Mouse (Mus musculus): ENCODE measurements around the gene Emc9. TPM values are rescaled to one million over a fixed set of nuclear protein-coding genes. Genes with fewer than 3 reads are reported as not detected.
A peak's percentile ranks its signal among the peaks of the same experiment; 100 is the strongest.

The Emc9 gene
- polyA plus RNA-seq, 1 experiment, result 45.5 TPM

- Histone ChIP-seq H3K27ac (replicated peaks; ENCODE audit: low read depth, low read length) (peak within 1 kb of the TSS; percentile 91), H3K4me3 (ENCODE audit: insufficient read depth, low read depth, low read length) (peak within 1 kb of the TSS; percentile 73), H3K4me1 (ENCODE audit: control insufficient read depth, insufficient read depth, insufficient read length, low read length) (no peaks in the 10 kb centered on the region)
Observed at GRCm38 (mm10) chr14:55603271-55603632, 18.1 kb upstream of the Emc9 start, which contains the start of gene Irf9. Irf9 (plus strand) TSS chr14:55603571.

- H3K4me3 ChIP-seq (ENCODE audit: insufficient read depth, low read depth, low read length), result no peak overlapping the region
- H3K27ac ChIP-seq (replicated peaks; ENCODE audit: low read depth, low read length), result no peak overlapping the region
- no peaks in the 10 kb centered on the region for H3K4me1 ChIP-seq (ENCODE audit: control insufficient read depth, insufficient read depth, insufficient read length, low read length)
Observed at GRCm38 (mm10) chr14:55598521-55599390, 13.7 kb upstream of the Emc9 start.

GRCm38 (mm10) chr14:55596036-55596690 lies 11.1 kb upstream of the Emc9 start:
- Histone ChIP-seq H3K4me1 (ENCODE audit: control insufficient read depth, insufficient read depth, insufficient read length, low read length) (no peaks in the 10 kb centered on the region; the same call in none of the 2 replicates), H3K4me3 (ENCODE audit: insufficient read depth, low read depth, low read length) (no peak overlapping the region), H3K27ac (replicated peaks; ENCODE audit: low read depth, low read length) (no peak overlapping the region)

GRCm38 (mm10) chr14:55592226-55592625 lies 7.1 kb upstream of the Emc9 start:
- Histone ChIP-seq H3K27ac (replicated peaks; ENCODE audit: low read depth, low read length) (peak overlapping the region; percentile 26; the same call in 1 of the 2 replicates), H3K4me3 (ENCODE audit: insufficient read depth, low read depth, low read length) (peak overlapping the region; percentile 85), H3K4me1 (ENCODE audit: control insufficient read depth, insufficient read depth, insufficient read length, low read length) (peaks cover 5% of the 10 kb centered on the region)

GRCm38 (mm10) chr14:55591331-55591891 lies 6.3 kb upstream of the Emc9 start, which contains the start of gene Rnf31:
Rnf31 (plus strand) TSS chr14:55591708.
- Histone ChIP-seq H3K27ac (replicated peaks; ENCODE audit: low read depth, low read length) (peak within 1 kb of the TSS; percentile 95), H3K4me1 (ENCODE audit: control insufficient read depth, insufficient read depth, insufficient read length, low read length) (peaks cover 5% of the 10 kb centered on the region), H3K4me3 (ENCODE audit: insufficient read depth, low read depth, low read length) (peak within 1 kb of the TSS; percentile 85)

GRCm38 (mm10) chr14:55590748-55591330 lies 5.7 kb upstream of the Emc9 start, which contains the start of gene Psme2:
Psme2 (minus strand) TSS chr14:55591113.
- peaks cover 5% of the 10 kb centered on the region for H3K4me1 ChIP-seq (ENCODE audit: control insufficient read depth, insufficient read depth, insufficient read length, low read length)
- H3K4me3 ChIP-seq (ENCODE audit: insufficient read depth, low read depth, low read length), result peak within 1 kb of the TSS; percentile 85
- peak within 1 kb of the TSS; percentile 95 for H3K27ac ChIP-seq (replicated peaks; ENCODE audit: low read depth, low read length)

- Histone ChIP-seq H3K27ac (replicated peaks; ENCODE audit: low read depth, low read length) (peak overlapping the region; percentile 66), H3K4me3 (ENCODE audit: insufficient read depth, low read depth, low read length) (peak overlapping the region; percentile 74), H3K4me1 (ENCODE audit: control insufficient read depth, insufficient read depth, insufficient read length, low read length) (peaks cover 5% of the 10 kb centered on the region)
Observed at GRCm38 (mm10) chr14:55589771-55590448, 4.8 kb upstream of the Emc9 start.

- H3K4me1 ChIP-seq (ENCODE audit: control insufficient read depth, insufficient read depth, insufficient read length, low read length), result peaks cover 5% of the 10 kb centered on the region
- no peak overlapping the region for H3K4me3 ChIP-seq (ENCODE audit: insufficient read depth, low read depth, low read length)
- H3K27ac ChIP-seq (replicated peaks; ENCODE audit: low read depth, low read length), result no peak overlapping the region
Observed at GRCm38 (mm10) chr14:55589271-55589670, 4.2 kb upstream of the Emc9 start.

GRCm38 (mm10) chr14:55586149-55586548 lies 1.0 kb upstream of the Emc9 start:
- Histone ChIP-seq H3K27ac (replicated peaks; ENCODE audit: low read depth, low read length) (peak overlapping the region; percentile 55), H3K4me3 (ENCODE audit: insufficient read depth, low read depth, low read length) (no peak overlapping the region), H3K4me1 (ENCODE audit: control insufficient read depth, insufficient read depth, insufficient read length, low read length) (peaks cover 5% of the 10 kb centered on the region; the same call in 1 of the 2 replicates)

- no peak overlapping the region for H3K4me3 ChIP-seq (ENCODE audit: insufficient read depth, low read depth, low read length)
- peak overlapping the region; percentile 32 for H3K27ac ChIP-seq (replicated peaks; ENCODE audit: low read depth, low read length)
- peaks cover 5% of the 10 kb centered on the region; the same call in 1 of the 2 replicates for H3K4me1 ChIP-seq (ENCODE audit: control insufficient read depth, insufficient read depth, insufficient read length, low read length)
Observed at GRCm38 (mm10) chr14:55585566-55585960, 461 bp upstream of the Emc9 start.

GRCm38 (mm10) chr14:55584303-55584701 lies 800 bp downstream of the Emc9 start:
- H3K4me3 ChIP-seq (ENCODE audit: insufficient read depth, low read depth, low read length), result peak overlapping the region; percentile 81
- no peak overlapping the region for H3K27ac ChIP-seq (replicated peaks; ENCODE audit: low read depth, low read length)
- no peaks in the 10 kb centered on the region for H3K4me1 ChIP-seq (ENCODE audit: control insufficient read depth, insufficient read depth, insufficient read length, low read length)

- Histone ChIP-seq H3K4me3 (ENCODE audit: insufficient read depth, low read depth, low read length) (no peak overlapping the region), H3K27ac (replicated peaks; ENCODE audit: low read depth, low read length) (no peak overlapping the region), H3K4me1 (ENCODE audit: control insufficient read depth, insufficient read depth, insufficient read length, low read length) (no peaks in the 10 kb centered on the region)
Observed at GRCm38 (mm10) chr14:55581981-55582681, 3.0 kb downstream of the Emc9 start.

- Histone ChIP-seq H3K4me3 (ENCODE audit: insufficient read depth, low read depth, low read length) (no peak overlapping the region), H3K27ac (replicated peaks; ENCODE audit: low read depth, low read length) (no peak overlapping the region), H3K4me1 (ENCODE audit: control insufficient read depth, insufficient read depth, insufficient read length, low read length) (no peaks in the 10 kb centered on the region)
Observed at GRCm38 (mm10) chr14:55580731-55581130, 4.4 kb downstream of the Emc9 start.
